Mouse (Mus musculus) thymus, adult 2 months (tissue): ENCODE data around the gene Opcml. TPM values are rescaled to one million over a fixed set of nuclear protein-coding genes. Genes with fewer than 3 reads are reported as not detected.

Experiments
- DNase-seq: peaks from one replicate; pipeline ENCODE4 v3.0.0; 2021
- H3K27ac ChIP-seq: fragments of 200-500 bp; 2 replicates; pipeline ENCODE4 v1.5.1; 2012; ENCODE audit warnings: low read length, control low read depth; ENCODE audit not compliant: control insufficient read depth, insufficient read depth
- H3K27me3 ChIP-seq: fragments of 200-500 bp; 2 replicates; pipeline ENCODE4 v1.6.1; 2012; ENCODE audit warnings: mild to moderate bottlenecking, low read length, moderate library complexity, mixed read lengths; ENCODE audit not compliant: control insufficient read depth, insufficient read depth
- H3K36me3 ChIP-seq: fragments of 200-500 bp; 2 replicates; pipeline ENCODE4 v1.6.1; 2012; ENCODE audit warnings: mild to moderate bottlenecking, low read length, moderate library complexity; ENCODE audit not compliant: control insufficient read depth, insufficient read depth
- H3K4me1 ChIP-seq: fragments of 200-500 bp; replicated peaks from 2 replicates; pipeline ENCODE4 v1.6.1; 2012; ENCODE audit warnings: low read length; ENCODE audit not compliant: control insufficient read depth, insufficient read depth
- H3K4me3 ChIP-seq: fragments of 200-500 bp; 2 replicates; pipeline ENCODE4 v1.5.1; 2012; ENCODE audit warnings: mild to moderate bottlenecking, low read length, control low read depth, moderate library complexity; ENCODE audit not compliant: control insufficient read depth, insufficient read depth
- CTCF ChIP-seq: fragments of 200-500 bp; IDR thresholded peaks from 2 replicates; pipeline ENCODE4 v1.5.1; 2012; ENCODE audit warnings: mild to moderate bottlenecking, control low read depth, low read length, moderate library complexity, borderline replicate concordance; ENCODE audit not compliant: control insufficient read depth, poor library complexity, insufficient read depth; ENCODE audit errors: extremely low read depth
- POLR2A ChIP-seq: fragments of 200-500 bp; IDR thresholded peaks from 2 replicates; pipeline ENCODE4 v1.6.1; 2012; ENCODE audit warnings: mild to moderate bottlenecking, low read length, control low read depth, moderate library complexity; ENCODE audit not compliant: control insufficient read depth, poor library complexity, insufficient read depth; ENCODE audit errors: extremely low read depth
- WGBS: fragments of 180-500 bp; shearing (Covaris S2); methylation state at CpG from one replicate; pipeline ENCODE4 v1.1.7; 2018; 5-methylcytosine and 5-hydroxymethylcytosine counted together
- polyA plus RNA-seq: library from polyadenylated mRNA; depleted of rRNA; stranded (reverse); fragments of >200 nt; gene quantifications from 2 replicates; pipeline ENCODE4 v1.2.3, GENCODE M21; 2012

The Opcml gene
- polyA plus RNA-seq, 1 experiment, result 0.82 TPM

DNA sequence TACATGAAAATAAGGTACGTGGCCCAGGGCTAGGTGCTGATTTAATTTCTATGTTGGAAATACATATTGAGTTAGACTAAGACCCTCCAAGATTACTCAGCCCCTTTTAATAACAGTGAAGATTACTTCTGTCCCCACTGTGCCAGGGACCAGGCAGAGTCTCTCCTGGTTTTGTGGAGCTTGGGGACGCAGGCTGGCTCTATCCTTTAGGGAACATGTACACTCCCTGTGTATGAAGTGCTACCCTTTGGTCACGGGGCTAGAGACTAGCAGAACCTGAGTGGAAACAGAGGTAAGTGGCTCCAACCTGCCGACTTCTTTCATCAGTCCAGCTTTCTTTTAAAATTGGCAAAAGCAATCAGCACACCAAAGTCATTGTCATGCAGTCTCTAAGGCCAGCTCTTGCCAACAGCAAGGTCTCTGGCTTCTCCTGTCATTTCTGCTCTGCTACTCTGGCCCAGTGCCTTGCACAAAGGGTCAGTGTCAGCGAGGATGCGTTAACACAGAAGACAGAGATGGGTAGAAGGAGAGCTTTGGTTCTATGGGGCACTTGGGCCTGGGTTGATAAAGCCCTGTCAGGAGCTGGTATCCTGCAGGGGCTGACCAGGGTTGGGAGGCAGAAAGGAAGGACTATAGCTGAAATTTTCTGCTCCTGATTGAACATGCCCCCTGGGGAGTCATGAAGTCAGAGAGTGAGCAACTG, 9.1 kb upstream of the Opcml start:
- no peaks in the 10 kb centered on the region for H3K36me3 ChIP-seq
- no peak for DNase-seq
- no peak overlapping the region for H3K4me3 ChIP-seq
- TF ChIP-seq POLR2A (no peak), CTCF (no peak)
- H3K27me3 ChIP-seq, result no peaks in the 10 kb centered on the region
- 86% methylated on average over 6 of the region's 6 CpGs for WGBS
- no peaks in the 10 kb centered on the region for H3K4me1 ChIP-seq
- H3K27ac ChIP-seq, result no peak overlapping the region

DNA sequence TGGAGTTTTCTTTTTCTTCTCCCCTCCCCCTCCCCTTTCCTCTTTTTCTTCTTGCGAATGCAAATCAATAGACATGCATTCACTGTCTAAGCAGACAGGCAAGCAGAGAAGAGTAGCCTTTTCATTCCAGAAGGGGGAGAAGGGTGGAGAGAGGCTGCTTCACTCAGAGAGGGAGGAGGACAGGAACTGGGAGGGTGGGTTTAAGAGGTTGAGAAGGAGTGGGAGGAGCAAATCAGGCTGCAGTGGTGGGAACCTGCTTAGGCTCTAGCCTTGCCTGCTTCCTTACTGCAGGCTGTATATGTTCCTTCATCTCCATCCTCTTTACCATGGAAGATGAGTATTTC, 8.6 kb upstream of the Opcml start:
- WGBS, result 19% methylated on average over 1 of the region's 1 CpGs
- no peak overlapping the region for H3K27ac ChIP-seq
- no peaks in the 10 kb centered on the region for H3K36me3 ChIP-seq
- no peak for TF ChIP-seq POLR2A
- no peak for TF ChIP-seq CTCF
- no peak for DNase-seq
- H3K27me3 ChIP-seq, result no peaks in the 10 kb centered on the region
- H3K4me1 ChIP-seq, result no peaks in the 10 kb centered on the region
- H3K4me3 ChIP-seq, result no peak overlapping the region

DNA sequence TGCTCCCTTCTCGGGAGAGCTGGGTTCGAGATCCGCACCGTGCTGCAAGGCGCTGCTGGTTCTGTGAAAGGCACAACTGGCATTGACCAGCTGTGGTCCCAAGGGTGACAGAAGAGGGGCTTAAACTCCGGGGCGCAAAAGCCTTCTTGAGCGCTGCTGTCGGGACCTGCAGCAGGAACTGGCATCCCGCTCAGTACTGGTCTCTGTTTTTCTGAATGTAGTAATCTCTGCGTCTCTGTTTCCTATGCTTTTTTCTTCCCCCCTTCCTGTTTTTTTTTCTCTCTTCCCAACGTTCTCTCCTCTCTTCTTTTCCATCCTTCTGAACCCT, 1.0 kb downstream of the Opcml start:
- TF ChIP-seq CTCF, result no peak
- 8% methylated on average over 12 of the region's 12 CpGs for WGBS
- DNase-seq, result no peak
- no peak overlapping the region for H3K27ac ChIP-seq
- no peaks in the 10 kb centered on the region for H3K4me1 ChIP-seq
- no peaks in the 10 kb centered on the region for H3K27me3 ChIP-seq
- H3K36me3 ChIP-seq, result no peaks in the 10 kb centered on the region
- no peak overlapping the region for H3K4me3 ChIP-seq

DNA sequence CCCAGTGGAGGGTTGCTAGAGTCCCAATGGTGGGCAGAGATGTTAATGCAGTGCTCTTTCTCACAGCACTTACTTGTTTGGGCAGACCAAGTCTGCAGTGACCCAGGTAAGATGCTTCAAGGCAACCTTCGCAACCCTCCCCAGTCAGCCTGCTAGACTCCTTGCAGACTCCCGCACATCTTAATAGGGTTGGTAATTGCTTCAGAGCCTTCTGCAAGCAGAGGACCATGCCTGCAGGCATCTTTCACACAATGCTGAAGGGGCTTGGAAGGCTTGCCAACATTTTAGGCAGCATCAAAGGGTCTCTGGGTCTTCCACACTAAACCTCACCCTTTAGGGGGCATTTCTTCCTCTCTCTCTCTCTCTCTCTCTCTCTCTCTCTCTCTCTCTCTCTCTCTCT, 1.7 kb downstream of the Opcml start:
- Histone ChIP-seq H3K27ac (no peak overlapping the region), H3K4me1 (no peaks in the 10 kb centered on the region), H3K36me3 (no peaks in the 10 kb centered on the region), H3K4me3 (no peak overlapping the region), H3K27me3 (no peaks in the 10 kb centered on the region)
- no peak for DNase-seq
- TF ChIP-seq CTCF, result no peak
- no peak for TF ChIP-seq POLR2A
- 42% methylated on average over 2 of the region's 2 CpGs for WGBS

DNA sequence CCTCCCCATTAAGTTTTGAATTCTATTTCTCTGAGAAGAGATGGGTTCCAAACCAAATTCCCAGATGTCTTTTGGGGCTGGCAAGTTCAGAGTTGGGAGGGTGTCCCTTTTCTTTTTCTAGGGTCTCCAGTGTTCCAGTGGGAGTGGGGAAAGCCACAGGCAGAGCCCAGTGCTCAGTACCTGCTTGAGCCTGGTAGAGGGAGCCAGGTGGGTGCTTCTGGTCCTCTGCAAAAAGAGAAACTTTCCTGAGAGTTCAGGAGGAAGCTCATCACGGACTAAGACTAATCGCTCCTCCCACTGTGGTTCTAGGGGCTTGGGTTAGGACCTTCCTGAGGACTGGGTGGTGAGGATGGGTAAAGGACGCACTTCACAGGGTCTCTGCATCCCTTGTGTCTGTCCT, 2.4 kb downstream of the Opcml start:
- H3K36me3 ChIP-seq, result no peaks in the 10 kb centered on the region
- no peaks in the 10 kb centered on the region for H3K27me3 ChIP-seq
- 76% methylated on average over 3 of the region's 3 CpGs for WGBS
- DNase-seq, result no peak
- H3K4me3 ChIP-seq, result no peak overlapping the region
- H3K27ac ChIP-seq, result no peak overlapping the region
- H3K4me1 ChIP-seq, result no peaks in the 10 kb centered on the region
- TF ChIP-seq POLR2A (no peak), CTCF (no peak)

DNA sequence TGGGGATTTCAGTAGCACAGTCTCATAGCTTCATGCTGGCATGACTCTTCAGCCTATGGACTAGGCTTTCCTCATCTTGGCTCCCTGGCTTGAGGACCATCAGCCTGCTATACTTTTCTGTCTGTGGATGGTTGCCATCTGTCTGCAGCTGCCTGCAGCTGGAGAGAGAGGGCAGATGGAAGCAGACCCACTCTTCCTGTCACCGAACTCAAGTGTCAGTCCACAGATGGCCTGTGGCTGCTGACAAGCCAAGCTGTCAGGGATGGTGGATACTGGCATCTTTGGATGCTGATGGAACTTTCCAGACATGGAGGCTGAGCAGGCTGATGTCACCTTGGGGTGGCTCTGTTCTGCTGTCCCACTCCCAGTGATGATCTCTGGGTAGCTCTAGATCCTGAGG, 6.0 kb downstream of the Opcml start:
- no peak overlapping the region for H3K4me3 ChIP-seq
- WGBS, result 92% methylated on average over 1 of the region's 1 CpGs
- H3K27me3 ChIP-seq, result no peaks in the 10 kb centered on the region
- H3K36me3 ChIP-seq, result no peaks in the 10 kb centered on the region
- H3K4me1 ChIP-seq, result no peaks in the 10 kb centered on the region
- TF ChIP-seq CTCF (no peak), POLR2A (no peak)
- H3K27ac ChIP-seq, result no peak overlapping the region
- no peak for DNase-seq

DNA sequence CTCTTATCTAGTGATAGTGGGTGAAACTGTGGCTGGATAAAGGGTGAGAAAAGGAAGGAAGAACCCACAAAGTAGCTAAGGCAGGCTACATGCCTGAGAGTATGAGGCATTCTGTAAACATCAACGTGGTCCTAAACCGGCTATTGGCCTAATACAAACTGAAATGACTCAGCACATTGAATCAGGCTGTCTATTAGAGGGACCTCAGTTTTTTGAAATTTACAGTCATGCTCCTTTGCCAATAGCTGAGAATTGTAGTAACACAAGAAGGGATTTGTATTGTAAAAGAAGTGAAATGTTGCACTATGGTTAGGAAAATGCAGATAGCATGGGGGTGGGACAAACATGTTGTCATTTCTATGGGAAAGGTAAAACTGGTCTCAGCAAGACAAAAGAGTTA, 10.4 kb downstream of the Opcml start:
- Histone ChIP-seq H3K27me3 (no peaks in the 10 kb centered on the region), H3K4me1 (no peaks in the 10 kb centered on the region), H3K27ac (no peak overlapping the region), H3K4me3 (no peak overlapping the region), H3K36me3 (no peaks in the 10 kb centered on the region)
- TF ChIP-seq CTCF (no peak), POLR2A (no peak)
- DNase-seq, result no peak
- WGBS, result 57% methylated on average over 2 of the region's 2 CpGs

DNA sequence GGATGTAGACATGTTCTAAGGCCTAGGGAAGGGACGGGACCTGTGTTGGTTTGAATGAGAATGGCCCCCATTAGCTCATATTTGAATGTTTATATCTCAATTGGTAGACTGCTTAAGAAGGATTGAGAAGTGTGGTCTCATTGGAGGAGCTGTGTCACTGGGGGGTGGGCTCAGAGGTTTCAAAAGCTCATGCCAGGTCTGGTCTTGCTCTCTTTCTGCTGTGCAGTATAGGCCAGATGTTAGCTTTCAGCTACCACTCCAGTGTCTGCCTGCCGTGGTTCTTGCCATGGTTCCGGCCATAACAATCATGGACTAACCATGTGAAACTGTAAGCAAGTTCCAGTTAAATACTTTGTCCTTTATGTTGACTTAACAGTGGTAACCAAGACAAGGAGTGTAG, 11.2 kb downstream of the Opcml start:
- no peaks in the 10 kb centered on the region for H3K4me1 ChIP-seq
- H3K4me3 ChIP-seq, result no peak overlapping the region
- TF ChIP-seq POLR2A (no peak), CTCF (no peak)
- 90% methylated on average over 3 of the region's 3 CpGs for WGBS
- no peak overlapping the region for H3K27ac ChIP-seq
- H3K36me3 ChIP-seq, result no peaks in the 10 kb centered on the region
- DNase-seq, result no peak
- no peaks in the 10 kb centered on the region for H3K27me3 ChIP-seq
